Mouse (Mus musculus) MN1 (cell line): Measurements from ENCODE around the gene Slc25a14.

ENCODE experiments used
- DNase-seq: peaks from one replicate; pipeline ENCODE4 v3.0.0-alpha.2; 2016; ENCODE audit warnings: low spot score

Gene Slc25a14

GRCm38 (mm10) chrX:48623379-48624053 lies at the start of gene Slc25a14:
TSS of gene Slc25a14 (plus strand) at chrX:48623413.
- DNase-seq, result peak; percentile 80

GRCm38 (mm10) chrX:48583332-48583731 lies 39.9 kb upstream of the Slc25a14 start:
- no peak for DNase-seq

- peak; percentile 6 for DNase-seq
Measured at GRCm38 (mm10) chrX:48593721-48594098, 29.5 kb upstream of the Slc25a14 start.

- peak; percentile 55 for DNase-seq
Measured at GRCm38 (mm10) chrX:48594099-48594760, 29.0 kb upstream of the Slc25a14 start, which contains the start of gene Zfp280c. TSS of gene Zfp280c (minus strand) at chrX:48594504.

GRCm38 (mm10) chrX:48596053-48596452 lies 27.2 kb upstream of the Slc25a14 start:
- no peak for DNase-seq

GRCm38 (mm10) chrX:48596906-48597305 lies 26.3 kb upstream of the Slc25a14 start:
- no peak for DNase-seq

GRCm38 (mm10) chrX:48604872-48605271 lies 18.3 kb upstream of the Slc25a14 start:
- DNase-seq, result no peak

GRCm38 (mm10) chrX:48623049-48623378 lies 199 bp upstream of the Slc25a14 start:
- no peak for DNase-seq

- no peak for DNase-seq
Measured at GRCm38 (mm10) chrX:48624054-48624420, 824 bp downstream of the Slc25a14 start.

- no peak for DNase-seq
Measured at GRCm38 (mm10) chrX:48637032-48637431, 13.8 kb downstream of the Slc25a14 start.

- DNase-seq, result no peak
Measured at GRCm38 (mm10) chrX:48644122-48644521, 20.9 kb downstream of the Slc25a14 start.

- no peak for DNase-seq
Measured at GRCm38 (mm10) chrX:48666807-48667206, 43.6 kb downstream of the Slc25a14 start.

GRCm38 (mm10) chrX:48669588-48669987 lies 46.4 kb downstream of the Slc25a14 start:
- DNase-seq, result no peak

- DNase-seq, result no peak
Measured at GRCm38 (mm10) chrX:48671714-48672113, 48.5 kb downstream of the Slc25a14 start.

GRCm38 (mm10) chrX:48674171-48674570 lies 51.0 kb downstream of the Slc25a14 start, which contains the start of gene Gpr119:
TSS of gene Gpr119 (minus strand) at chrX:48674478.
- DNase-seq, result peak; percentile 67

GRCm38 (mm10) chrX:48683451-48683850 lies 60.2 kb downstream of the Slc25a14 start:
- DNase-seq, result peak; percentile 38

- DNase-seq, result no peak
Measured at GRCm38 (mm10) chrX:48683857-48684256, 60.6 kb downstream of the Slc25a14 start.

GRCm38 (mm10) chrX:48694460-48694859 lies 71.2 kb downstream of the Slc25a14 start:
- no peak for DNase-seq

GRCm38 (mm10) chrX:48694864-48695371 lies 71.7 kb downstream of the Slc25a14 start, which contains the start of gene Rbmx2:
TSS of gene Rbmx2 (plus strand) at chrX:48695004.
- DNase-seq, result peak; percentile 89

GRCm38 (mm10) chrX:48709701-48710100 lies 86.5 kb downstream of the Slc25a14 start:
- DNase-seq, result no peak
